Mouse (Mus musculus): ENCODE measurements around the gene Ube2l3. TPM values are rescaled to one million over a fixed set of nuclear protein-coding genes. Genes with fewer than 3 reads are reported as not detected.
A peak's percentile ranks its signal among the peaks of the same experiment; 100 is the strongest.

The Ube2l3 gene
- polyA plus RNA-seq, 1 experiment from 2014 or later = 348 TPM

DNA sequence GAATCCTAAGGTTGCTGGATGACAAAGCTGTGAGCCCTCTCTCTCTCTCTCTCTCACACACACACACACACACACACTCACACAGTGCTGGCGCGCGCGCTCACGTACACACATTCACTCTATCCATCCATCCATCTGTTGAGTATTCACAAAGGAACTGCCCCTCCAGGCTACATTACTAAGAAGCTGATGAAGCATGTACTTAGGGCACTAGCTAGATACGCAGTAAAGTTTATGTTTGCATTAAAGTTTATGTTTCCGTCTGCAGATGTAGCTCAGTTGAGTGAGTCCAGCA is 69.6 kb downstream of the Ube2l3 start:
- Histone ChIP-seq H3K27me3 (no peaks in the 10 kb centered on the region), H3K27ac (no peak overlapping the region; the same call in 1 of the 2 replicates), H3K36me3 (0 out of 2 replicates have a peak, but pooled peaks cover 3% of the 10 kb centered on the region), H3K9me3 (no peaks in the 10 kb centered on the region), H3K4me3 (peak overlapping the region; percentile 80), H3K9ac (peak overlapping the region; percentile 62), H3K4me1 (peaks cover 18% of the 10 kb centered on the region), H3K4me2 (peak overlapping the region; percentile 96)
- no peak for ATAC-seq (ENCODE audit: insufficient number of reproducible peaks, insufficient read depth, low FRiP score, low TSS enrichment, low read depth)
- 32% methylated on average over 7 of the region's 7 CpGs for WGBS

DNA sequence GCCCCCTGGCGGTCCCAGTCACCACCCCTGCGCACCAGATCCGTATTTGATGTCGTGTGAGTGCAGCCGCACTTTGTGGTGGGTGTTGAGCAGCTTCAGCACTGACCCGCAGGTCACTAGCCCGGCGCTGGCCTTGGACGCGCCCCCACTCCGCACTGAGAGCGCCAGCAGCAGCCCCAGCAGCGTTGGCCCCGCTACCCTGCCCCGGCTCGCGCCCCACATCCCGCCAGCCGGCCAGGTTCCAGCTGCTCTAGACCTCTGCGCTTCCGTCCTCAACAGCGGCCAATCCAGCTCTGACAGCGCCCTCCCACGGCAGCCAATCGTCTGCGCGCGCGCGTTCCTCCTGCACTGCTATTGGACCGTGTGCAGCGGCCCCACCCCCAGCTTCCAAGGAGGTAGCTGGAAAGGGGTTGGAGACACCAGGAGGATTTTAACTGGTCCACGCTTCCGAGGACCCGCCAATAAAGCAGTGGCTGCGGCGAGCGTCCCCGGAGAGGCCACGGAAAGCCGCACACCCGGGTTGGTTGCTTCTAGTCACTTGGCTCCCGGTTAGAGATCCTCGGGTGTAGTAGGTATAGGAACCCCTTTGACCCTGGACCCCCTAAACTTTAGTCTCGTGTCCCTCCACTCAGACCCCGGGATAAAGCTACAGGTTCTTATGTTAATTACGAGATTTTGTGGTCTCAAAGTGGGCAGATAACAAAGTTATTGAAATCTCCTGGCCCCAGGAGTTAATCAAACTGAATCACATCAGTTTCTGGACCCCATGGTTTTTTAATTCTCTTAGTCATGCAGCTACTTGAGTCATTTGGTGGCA is 70.2 kb downstream of the Ube2l3 start, which contains the start of gene Sdf2l1:
TSS of gene Sdf2l1 (minus strand) at position 295 of the 817 bp plus-strand sequence.
- WGBS = under 1% methylated on average over 47 of the region's 47 CpGs
- Histone ChIP-seq H3K9ac (peak within 1 kb of the TSS; percentile 79), H3K4me2 (peak within 1 kb of the TSS; percentile 96), H3K9me3 (no peaks in the 10 kb centered on the region), H3K4me1 (peaks cover 18% of the 10 kb centered on the region), H3K4me3 (peak within 1 kb of the TSS; percentile 80), H3K27ac (peak within 1 kb of the TSS; percentile 79), H3K36me3 (0 out of 2 replicates have a peak, but pooled peaks cover 3% of the 10 kb centered on the region), H3K27me3 (no peaks in the 10 kb centered on the region)
- ATAC-seq (ENCODE audit: insufficient number of reproducible peaks, insufficient read depth, low FRiP score, low TSS enrichment, low read depth) = peak; percentile 97

DNA sequence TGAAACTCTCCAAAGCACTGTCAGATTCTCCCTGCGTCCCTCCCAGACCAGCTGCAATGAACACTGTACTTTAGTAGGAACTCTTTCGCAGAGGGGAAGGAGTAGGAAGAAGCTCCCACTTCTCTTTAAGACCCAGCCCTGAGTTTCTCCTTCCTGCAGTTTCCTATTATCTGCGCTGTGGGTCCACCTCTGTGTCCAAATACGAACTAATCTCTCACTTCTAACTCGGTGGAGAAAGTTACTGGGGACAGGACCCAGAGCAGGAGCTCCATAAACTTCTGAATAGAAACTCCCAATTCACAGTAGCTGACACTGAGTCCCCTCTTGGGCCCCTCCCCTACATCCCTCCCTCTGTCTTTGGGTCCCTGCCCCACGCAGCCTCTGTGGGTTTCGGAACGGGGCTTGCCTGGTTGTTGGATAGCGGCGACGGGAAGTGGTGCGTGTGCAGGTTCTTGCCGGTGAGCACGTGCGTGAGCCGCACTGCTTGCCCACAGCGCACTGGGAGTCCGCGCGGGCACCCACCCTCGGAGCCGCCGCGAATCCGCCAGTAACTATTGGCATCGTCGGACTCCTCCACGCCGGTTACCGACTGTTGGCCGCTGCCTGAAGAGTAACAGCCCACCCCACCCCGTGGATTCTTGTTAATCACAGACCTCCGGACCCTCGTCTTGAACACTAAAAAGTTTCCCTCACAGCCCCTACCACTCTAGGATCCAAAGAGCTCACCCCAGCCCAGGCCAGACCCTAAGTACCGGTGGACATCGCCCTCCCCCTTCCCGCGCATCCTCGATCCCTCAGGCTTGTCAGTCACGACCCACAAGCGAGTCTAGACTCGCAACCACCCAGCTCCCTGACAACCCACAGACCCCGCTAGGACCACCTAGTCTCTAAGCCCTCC is 71.0 kb downstream of the Ube2l3 start:
- Histone ChIP-seq H3K4me2 (peak overlapping the region; percentile 96), H3K4me3 (peak overlapping the region; percentile 80), H3K36me3 (0 out of 2 replicates have a peak, but pooled peaks cover 3% of the 10 kb centered on the region), H3K27ac (peak overlapping the region; percentile 79), H3K9me3 (no peaks in the 10 kb centered on the region), H3K4me1 (peaks cover 18% of the 10 kb centered on the region), H3K27me3 (no peaks in the 10 kb centered on the region), H3K9ac (peak overlapping the region; percentile 79)
- 3% methylated on average over 43 of the region's 43 CpGs for WGBS
- ATAC-seq (ENCODE audit: insufficient number of reproducible peaks, insufficient read depth, low FRiP score, low TSS enrichment, low read depth) = no peak; the same call in 1 of the 2 replicates

DNA sequence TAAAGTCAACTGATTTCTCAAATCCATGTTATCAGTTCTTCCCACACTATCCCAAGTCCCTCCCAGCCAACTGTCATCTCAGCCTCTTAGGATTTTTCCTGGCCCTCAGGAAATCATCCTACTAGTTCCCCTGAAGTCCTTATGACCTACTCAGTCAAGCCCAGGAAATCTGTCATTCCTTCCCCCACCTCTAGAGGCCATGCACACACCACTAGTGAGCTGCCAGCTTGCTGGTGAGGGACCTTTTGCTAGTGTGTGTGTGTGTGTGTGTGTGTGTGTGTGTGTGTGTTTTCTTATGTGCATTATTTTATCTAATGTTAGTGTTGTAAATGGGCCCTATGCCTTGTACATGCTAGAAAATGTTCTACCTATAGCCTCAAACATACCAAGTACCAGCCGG is 75.2 kb downstream of the Ube2l3 start:
- no peak overlapping the region for H3K27ac ChIP-seq
- ATAC-seq (ENCODE audit: insufficient number of reproducible peaks, insufficient read depth, low FRiP score, low TSS enrichment, low read depth) = no peak
- 97% methylated on average over 1 of the region's 1 CpGs for WGBS
- no peaks in the 10 kb centered on the region for H3K27me3 ChIP-seq
- H3K4me2 ChIP-seq = no peak overlapping the region
- H3K9me3 ChIP-seq = no peaks in the 10 kb centered on the region
- no peak overlapping the region for H3K9ac ChIP-seq
- H3K36me3 ChIP-seq = peaks cover 11% of the 10 kb centered on the region
- no peak overlapping the region for H3K4me3 ChIP-seq
- peaks cover 48% of the 10 kb centered on the region for H3K4me1 ChIP-seq

DNA sequence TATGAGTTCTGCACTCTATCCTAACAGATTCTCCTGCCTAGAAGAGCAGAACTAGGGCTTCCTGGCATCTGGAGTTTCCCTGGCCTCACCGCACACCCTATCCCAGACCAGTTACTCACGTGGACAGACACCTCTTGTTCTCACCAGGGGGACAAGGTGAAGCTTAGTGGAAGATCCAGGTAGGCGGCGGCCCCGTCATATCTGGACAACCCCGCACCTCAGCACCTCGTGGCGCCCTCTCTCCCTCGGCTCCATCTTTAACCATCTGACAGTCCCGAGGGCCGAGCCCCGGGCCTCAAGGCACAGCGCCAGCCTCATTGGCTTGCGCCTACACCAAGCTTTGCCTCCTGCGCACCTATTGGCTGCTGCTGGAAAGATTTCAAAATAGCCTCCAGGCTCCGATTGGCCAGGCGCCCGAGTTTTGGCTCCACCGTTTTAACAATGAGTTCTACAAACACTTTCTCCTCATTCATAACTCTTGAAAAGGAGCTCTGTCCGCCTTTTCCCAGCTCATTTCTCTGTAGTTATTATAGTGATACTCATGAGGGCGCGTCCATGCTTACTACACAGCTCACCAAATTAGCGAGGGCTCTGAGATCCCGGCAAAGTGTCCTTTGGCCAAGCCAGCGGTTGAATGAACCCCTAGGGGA is 77.5 kb downstream of the Ube2l3 start, which contains the start of gene 2610318N02Rik:
TSS of gene 2610318N02Rik (minus strand) at position 297 of the 650 bp plus-strand sequence.
- Histone ChIP-seq H3K36me3 (peaks cover 31% of the 10 kb centered on the region), H3K27ac (peak within 1 kb of the TSS; percentile 73), H3K4me3 (peak within 1 kb of the TSS; percentile 56), H3K4me1 (peaks cover 39% of the 10 kb centered on the region), H3K9ac (peak within 1 kb of the TSS; percentile 78), H3K27me3 (no peaks in the 10 kb centered on the region), H3K4me2 (peak within 1 kb of the TSS; percentile 78), H3K9me3 (no peaks in the 10 kb centered on the region)
- peak; percentile 81 for ATAC-seq (ENCODE audit: insufficient number of reproducible peaks, insufficient read depth, low FRiP score, low TSS enrichment, low read depth)
- 0% methylated on average over 25 of the region's 25 CpGs for WGBS

DNA sequence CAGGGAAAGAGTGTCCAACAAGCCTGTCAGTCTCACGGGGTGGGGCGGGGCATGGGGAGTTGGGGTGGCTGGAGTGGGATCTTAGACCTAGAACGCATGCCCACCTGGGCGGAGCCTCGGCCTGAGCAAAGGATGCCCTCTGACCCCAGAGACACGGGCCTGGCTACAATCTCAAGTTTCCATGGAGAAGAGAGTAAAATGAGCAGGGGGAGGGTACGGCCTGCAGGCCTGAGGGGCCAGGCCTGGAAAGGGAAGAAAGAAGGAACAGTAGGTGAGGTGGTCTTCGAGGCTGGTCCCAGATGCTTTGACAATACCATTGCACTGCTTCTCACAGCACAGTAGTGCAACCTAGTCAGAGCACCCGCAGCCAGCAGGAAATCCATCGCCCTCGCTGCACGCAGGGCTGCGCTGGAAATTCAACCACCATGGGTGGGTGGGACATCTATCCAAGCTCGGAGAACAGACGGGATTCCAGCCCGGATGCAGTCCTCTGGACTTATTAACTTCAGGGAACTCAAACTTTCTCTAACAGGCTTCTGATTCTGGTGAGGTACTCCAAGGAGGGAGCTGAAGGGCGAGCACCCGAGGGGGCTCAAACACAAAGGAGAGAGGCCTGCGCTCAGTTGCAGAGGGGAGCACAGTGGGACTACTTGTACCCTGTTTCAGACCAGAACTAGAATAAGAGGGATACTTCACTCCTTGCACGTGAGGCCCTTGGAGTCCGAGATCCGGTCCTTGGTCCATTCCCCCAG is 78.2 kb downstream of the Ube2l3 start:
- H3K4me3 ChIP-seq = peak overlapping the region; percentile 56
- H3K27me3 ChIP-seq = no peaks in the 10 kb centered on the region
- H3K4me1 ChIP-seq = peaks cover 39% of the 10 kb centered on the region
- peak overlapping the region; percentile 78 for H3K9ac ChIP-seq
- peak overlapping the region; percentile 68 for H3K27ac ChIP-seq
- WGBS = 3% methylated on average over 22 of the region's 22 CpGs
- H3K4me2 ChIP-seq = peak overlapping the region; percentile 78
- ATAC-seq (ENCODE audit: insufficient number of reproducible peaks, insufficient read depth, low FRiP score, low TSS enrichment, low read depth) = peak; percentile 33; the same call in 1 of the 2 replicates
- H3K36me3 ChIP-seq = peaks cover 37% of the 10 kb centered on the region
- H3K9me3 ChIP-seq = no peaks in the 10 kb centered on the region

DNA sequence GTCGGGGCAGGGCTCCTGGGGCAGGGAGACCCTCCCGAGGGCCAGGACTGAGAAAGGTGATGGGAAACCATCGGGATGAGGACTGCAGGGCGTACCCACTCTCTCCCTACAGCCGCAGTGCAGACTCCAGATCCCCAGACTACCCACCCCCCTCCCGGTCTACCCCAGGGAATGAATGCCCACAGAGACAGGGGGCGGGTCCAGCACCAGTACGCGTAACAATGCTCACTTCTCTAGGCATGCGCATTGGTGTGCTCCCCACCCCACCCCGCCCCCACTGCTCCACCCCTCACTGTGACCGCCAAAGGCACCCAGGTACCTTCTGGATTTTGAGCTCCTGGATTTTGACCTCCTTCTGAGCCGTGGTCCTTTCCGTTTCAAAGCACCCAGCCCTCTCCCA is 80.9 kb downstream of the Ube2l3 start:
- Histone ChIP-seq H3K9ac (no peak overlapping the region), H3K27ac (no peak overlapping the region), H3K36me3 (peaks cover 54% of the 10 kb centered on the region), H3K4me3 (no peak overlapping the region), H3K27me3 (no peaks in the 10 kb centered on the region), H3K4me2 (no peak overlapping the region), H3K9me3 (no peaks in the 10 kb centered on the region), H3K4me1 (peaks cover 39% of the 10 kb centered on the region)
- no peak for ATAC-seq (ENCODE audit: insufficient number of reproducible peaks, insufficient read depth, low FRiP score, low TSS enrichment, low read depth)
- 61% methylated on average over 14 of the region's 14 CpGs for WGBS

DNA sequence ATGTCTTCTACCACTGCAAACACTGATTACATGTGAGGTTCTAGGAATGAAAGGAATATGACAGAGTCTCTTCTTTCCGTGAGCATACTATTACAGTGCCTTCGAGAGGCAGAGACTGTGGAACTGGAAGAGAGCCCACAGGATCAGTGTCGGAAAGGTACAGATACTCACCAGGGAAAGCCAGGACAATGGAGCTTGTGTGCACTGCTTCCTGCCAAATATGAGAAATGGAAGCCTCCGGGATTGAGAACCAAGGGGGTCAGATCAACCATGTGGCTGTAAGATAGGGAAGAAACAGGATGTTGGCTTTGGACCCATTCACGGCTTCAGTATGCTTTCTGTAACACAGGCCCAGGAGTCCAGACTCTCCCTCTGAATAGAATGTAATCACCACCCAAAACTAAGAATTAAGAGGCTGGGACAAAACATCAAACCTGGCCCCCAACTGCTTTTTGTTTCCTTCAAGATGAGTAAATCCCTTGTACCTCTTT is 85.1 kb downstream of the Ube2l3 start:
- 83% methylated on average over 5 of the region's 5 CpGs for WGBS
- H3K9ac ChIP-seq = no peak overlapping the region
- H3K36me3 ChIP-seq = peaks cover 80% of the 10 kb centered on the region
- H3K27ac ChIP-seq = no peak overlapping the region
- peaks cover 5% of the 10 kb centered on the region; the same call in 1 of the 2 replicates for H3K4me1 ChIP-seq
- no peak overlapping the region for H3K4me2 ChIP-seq
- no peak overlapping the region for H3K4me3 ChIP-seq
- H3K9me3 ChIP-seq = no peaks in the 10 kb centered on the region
- H3K27me3 ChIP-seq = no peaks in the 10 kb centered on the region
- no peak for ATAC-seq (ENCODE audit: insufficient number of reproducible peaks, insufficient read depth, low FRiP score, low TSS enrichment, low read depth)

DNA sequence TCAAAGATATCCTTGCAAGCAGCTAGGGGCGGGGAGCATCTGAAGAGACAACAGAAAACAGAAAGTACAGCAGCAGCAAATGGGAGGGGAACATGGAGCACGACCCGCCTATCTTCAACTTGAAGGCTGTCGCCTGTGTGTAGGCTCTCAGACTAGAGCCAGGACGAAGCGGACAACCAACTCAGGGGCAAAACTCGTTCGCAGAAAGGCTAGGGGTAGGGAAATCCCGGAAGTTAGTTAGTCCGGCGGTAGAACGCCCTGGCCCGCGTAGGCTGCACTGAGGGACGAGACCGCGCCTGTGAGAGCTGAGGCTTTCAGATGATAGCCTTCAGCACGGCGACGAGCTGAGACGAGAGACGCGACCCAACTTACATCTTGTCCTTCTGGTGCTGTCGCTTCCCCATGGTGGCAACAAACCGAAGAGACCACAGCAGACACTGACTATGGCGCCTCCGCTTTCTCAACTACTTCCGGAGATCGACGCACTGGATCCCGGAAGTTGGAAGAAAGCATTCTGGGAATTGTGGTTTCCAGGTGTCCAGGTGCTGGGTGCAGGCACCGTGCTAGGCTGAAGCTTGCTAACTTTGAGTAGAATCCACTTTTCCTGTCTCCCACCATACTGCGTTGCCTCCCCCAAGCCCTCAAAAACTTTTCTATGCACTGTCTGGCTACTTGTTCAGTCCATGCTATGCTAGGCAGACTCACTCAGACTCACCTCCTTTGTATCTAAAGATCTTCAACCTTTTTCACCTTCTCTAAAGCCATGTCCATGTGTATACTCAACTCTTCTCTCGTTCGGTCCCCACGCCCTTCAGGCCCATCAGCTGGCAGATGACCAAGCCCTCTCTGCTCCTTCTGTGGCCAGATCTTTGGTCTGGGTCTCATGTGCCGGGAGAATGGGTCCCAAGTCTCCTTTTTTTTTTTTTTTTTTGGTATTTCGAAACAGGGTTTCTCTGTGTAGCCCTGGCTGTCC is 91.4 kb downstream of the Ube2l3 start, which contains the start of gene Ppil2:
TSS of gene Ppil2 (minus strand) at position 487 of the 973 bp plus-strand sequence.
- peak within 1 kb of the TSS; percentile 78 for H3K27ac ChIP-seq
- peaks cover 54% of the 10 kb centered on the region for H3K36me3 ChIP-seq
- peaks cover 10% of the 10 kb centered on the region for H3K4me1 ChIP-seq
- peak within 1 kb of the TSS; percentile 84 for H3K9ac ChIP-seq
- peak; percentile 58 for ATAC-seq (ENCODE audit: insufficient number of reproducible peaks, insufficient read depth, low FRiP score, low TSS enrichment, low read depth)
- peak within 1 kb of the TSS; percentile 67 for H3K4me2 ChIP-seq
- H3K27me3 ChIP-seq = no peaks in the 10 kb centered on the region
- H3K9me3 ChIP-seq = no peaks in the 10 kb centered on the region
- H3K4me3 ChIP-seq = peak within 1 kb of the TSS; percentile 78
- 9% methylated on average over 38 of the region's 38 CpGs for WGBS

DNA sequence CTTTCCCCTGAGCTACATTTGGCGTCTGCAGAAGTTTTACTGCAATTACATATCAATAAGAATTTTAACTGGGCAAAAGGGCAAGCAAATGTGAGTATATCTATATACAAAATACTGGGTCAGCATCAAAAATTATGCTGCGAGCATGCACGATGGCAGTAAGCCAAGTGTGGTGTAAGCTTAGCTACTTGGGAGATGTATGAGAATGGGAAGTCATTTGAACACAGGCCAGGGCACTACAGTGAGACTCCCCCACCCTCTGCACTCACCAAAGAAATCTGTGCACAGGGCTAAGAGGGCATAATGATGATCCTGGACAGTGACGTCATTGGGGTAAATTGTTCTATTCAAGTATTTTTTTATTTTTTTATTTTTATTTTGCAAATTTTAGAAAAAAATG is 97.8 kb downstream of the Ube2l3 start:
- Histone ChIP-seq H3K4me3 (no peak overlapping the region), H3K4me1 (peaks cover 18% of the 10 kb centered on the region), H3K9ac (no peak overlapping the region), H3K36me3 (peaks cover 86% of the 10 kb centered on the region), H3K27me3 (no peaks in the 10 kb centered on the region), H3K4me2 (no peak overlapping the region), H3K9me3 (no peaks in the 10 kb centered on the region), H3K27ac (no peak overlapping the region)
- 83% methylated on average over 4 of the region's 4 CpGs for WGBS
- no peak for ATAC-seq (ENCODE audit: insufficient number of reproducible peaks, insufficient read depth, low FRiP score, low TSS enrichment, low read depth)
